Mouse (Mus musculus) cerebellum, postnatal 14 days (tissue): ENCODE data around the gene Spaca5.

Source experiments
- DNase-seq, 2 experiments: peaks; one replicate each; pipeline ENCODE4 v3.0.0; 2021; ENCODE audit warnings: mixed read lengths in 2 of 2

Gene Spaca5

DNA sequence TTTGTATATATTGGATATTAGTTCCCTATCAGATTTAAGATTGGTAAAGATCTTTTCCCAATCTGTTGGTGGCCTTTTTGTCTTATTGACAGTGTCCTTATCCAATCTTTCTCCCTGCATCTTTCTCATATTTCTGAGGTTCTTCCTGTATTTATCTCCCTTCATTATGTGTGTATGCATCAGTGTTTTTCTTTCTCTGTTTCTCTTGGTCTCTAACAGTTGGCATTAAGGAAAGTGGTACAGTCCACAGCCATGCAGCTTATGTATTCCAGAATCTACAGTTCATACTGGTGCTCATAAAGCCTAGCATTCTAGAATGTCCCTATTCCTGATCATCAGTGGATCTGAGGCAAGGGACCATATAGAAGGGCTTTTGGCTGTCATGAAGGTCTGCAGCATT, at the start of gene Spaca5:
Spaca5 (plus strand) TSS at position 301 of the 400 bp plus-strand sequence.
- DNase-seq: no peak

DNA sequence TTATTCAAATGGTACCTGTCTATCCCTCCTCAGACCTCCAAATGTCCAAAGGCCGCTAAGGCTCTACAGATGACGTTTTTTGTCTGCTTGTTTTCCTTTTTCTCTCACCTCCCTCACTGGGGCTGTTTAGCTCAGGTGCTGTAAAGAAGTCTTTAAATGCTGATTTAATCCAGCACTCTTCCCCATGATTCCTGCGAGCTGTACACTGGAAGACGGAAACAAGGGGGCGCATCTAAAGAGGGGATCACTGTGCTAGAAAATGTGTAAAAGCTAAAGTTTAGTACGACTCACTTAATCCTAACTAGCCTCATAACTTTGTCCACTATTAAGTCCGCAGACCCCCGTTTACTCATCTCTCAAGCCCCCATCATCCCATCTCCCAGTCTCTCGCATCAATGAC, 6.7 kb upstream of the Spaca5 start:
- DNase-seq: peak; percentile 4 to 9

DNA sequence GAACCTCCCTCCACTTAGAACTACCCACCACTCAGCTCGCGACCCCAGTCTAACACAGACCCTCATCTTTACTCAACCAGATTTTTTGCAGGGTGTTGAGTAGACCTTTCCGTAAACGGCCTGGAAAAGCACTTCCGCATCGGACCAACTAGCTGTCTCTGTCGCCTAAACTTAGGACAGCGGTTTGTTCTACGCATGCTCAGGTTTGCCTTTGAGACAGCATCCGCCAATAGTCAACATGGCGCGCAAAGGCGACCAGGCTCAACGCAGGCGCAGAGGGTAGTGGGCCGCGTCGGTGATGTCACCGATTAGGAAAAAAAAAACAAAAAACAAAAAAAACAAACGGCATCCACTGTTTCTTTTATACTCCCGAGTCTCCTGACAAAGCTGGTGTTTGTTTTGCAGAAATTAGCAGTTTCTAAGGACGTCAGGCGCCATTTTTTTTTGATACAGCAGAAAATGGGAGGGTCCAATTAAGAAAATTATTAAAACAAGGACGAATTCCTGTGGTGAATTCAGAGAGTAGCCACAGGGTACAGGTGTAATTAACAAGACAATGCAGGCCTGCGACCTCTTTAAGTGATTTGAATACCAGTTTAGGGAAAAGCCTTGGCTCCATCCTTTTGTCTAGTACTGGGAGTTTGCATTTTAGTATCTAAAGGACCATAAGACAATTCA, 6.2 kb upstream of the Spaca5 start, which contains the start of gene Zfp182:
Zfp182 (minus strand) TSS at position 451 of the 678 bp plus-strand sequence.
- DNase-seq: peak; percentile 84

DNA sequence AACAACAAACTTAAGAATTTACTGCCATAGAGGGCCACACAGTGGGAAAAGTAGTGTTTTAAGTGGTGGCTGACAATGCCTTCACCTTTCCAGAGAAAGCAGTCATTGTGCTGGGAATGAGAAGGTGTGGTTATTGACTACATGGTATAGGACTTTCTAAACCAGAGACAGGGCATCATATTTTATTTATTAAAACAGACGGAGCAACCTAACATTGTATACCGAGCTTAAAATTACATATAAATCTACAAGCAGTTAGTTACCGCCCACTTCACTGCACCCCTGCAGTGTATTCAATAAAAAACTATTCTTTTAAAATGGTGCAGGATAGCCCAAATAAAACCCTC, 5.7 kb upstream of the Spaca5 start:
- no peak for DNase-seq

DNA sequence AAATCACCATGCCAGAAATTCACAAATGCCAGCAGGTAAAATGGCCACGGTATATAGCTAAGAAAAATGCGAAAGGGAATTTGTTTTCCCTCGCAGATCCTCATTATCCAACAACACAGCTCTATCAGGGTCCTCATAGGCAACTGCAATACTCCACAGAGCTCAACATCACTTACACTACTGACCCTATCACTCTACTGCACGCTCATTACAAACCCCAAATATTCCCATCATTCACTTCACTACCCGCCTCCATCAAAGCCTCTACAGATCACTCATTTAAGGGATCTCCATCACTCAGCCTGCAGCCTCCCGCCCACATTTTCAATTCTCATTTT, 20.4 kb downstream of the Spaca5 start:
- no peak for DNase-seq

DNA sequence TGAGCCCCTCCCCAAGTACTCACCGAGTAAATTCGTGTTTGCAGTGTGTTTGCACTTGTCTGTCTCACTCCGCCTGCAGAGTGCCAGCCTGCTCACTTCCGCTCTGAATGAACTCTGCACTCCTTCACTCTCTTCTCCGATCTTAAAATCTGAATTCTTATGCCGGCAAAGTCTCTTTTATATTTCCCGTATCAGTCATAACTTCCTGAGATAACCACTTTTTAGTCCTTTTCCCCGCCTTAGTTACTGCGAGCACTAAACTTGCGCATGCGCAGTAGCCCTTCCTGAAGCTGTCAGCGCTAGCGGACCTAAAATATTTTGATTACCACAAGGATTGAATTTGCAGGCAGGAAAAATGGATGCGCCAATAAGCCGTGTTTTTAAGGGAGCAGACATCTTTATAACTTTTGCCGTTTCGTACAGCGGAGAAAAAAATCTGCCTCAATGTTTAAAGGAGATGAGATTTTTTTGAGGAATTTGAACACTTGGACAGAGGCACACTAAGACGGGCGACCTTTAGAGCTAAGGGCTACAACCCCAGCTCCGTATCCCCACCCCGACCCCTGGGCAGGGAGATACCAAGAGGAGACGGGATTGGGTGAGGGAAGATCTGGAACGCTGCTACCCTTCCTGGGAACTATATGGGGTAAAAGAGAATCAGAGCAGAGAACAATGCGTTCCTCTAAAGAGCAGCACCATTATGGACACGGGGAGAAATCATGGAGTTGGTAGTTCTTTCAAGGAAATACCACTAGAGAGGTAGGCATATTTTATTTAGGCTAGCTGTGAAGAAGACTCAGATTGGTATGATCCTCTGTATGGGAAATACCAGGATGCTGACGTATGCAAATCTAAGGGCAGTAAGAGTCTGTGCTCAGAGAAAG, 21.0 kb downstream of the Spaca5 start, which contains the start of gene Zfp300:
Zfp300 (minus strand) TSS at position 545 of the 884 bp plus-strand sequence.
- DNase-seq: peak; percentile 74 to 75

DNA sequence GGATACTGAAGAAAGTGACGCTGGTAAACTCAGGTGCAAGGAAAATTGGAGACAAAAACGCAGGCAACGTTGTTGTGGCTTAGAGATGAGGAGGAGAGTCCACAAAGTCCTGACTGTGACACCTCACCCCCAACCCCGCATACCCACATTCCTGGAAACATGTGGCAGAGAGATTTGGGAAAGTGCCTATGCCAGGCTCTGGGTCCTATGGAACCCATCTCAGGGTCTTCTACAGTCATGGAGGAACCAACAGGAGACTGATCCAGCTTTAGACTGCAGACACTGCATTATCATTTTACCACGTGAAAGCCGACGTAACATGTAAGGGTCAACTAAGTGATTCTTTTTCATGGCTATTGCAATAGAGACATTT, 21.6 kb downstream of the Spaca5 start:
- DNase-seq: peak in 1 of 2 experiments; percentile 27

DNA sequence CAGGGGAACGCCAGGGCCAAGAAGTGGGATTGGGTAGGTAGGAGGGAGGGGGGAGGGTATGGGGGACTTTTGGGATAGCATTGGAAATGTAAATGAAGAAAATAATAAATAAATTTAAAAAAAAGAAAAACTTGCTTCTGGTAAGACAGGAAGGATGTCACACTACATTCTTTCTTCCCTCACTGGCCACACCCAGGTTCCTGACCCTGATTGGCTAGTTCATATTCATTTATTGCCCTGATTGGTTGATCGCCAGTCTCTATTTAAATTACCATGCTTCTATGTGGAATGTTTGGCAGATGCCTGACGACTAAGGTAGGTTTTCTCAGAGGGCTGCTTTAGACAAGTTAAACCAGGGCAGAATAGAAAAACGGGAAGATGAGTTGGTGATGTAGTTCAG, 47.3 kb downstream of the Spaca5 start, which contains the start of gene Ssxa1:
Ssxa1 (plus strand) TSS at position 301 of the 400 bp plus-strand sequence.
- no peak for DNase-seq
